Mouse (Mus musculus) thymus, postnatal 36 days (tissue): Measurements from ENCODE around the gene Rapgefl1.

ENCODE experiments used
- DNase-seq, 2 experiments: peaks; one replicate each; pipeline ENCODE4 v3.0.0; 2022; ENCODE audit warnings: mixed read lengths in 2 of 2

Gene Rapgefl1

DNA sequence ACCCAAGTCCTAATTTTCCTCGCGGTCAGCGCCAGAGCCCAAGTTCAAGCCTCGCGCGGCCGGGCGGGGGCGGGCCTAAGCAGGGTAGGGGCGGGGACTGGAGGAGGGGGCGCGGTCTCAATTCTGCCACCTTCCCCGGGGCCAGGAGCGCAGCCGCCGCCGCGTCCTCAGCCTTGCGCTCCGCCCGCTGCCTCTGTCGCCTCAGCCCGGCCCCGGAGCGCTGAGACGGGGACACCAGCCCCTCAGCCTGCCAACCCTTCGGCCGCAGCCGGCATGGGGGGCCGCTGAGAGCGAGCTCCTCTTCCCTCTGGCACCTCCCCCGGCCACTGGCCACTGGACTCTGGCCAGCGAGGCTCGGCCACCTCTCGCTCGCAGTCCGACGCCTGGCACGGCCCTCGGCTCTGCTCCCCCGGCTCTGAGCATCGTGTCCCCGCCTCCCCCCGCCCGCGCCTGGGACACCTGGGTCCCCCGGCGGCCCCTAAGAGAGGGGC is at the start of gene Rapgefl1:
Rapgefl1 (plus strand) TSS at position 135 of the 491 bp plus-strand sequence.
- peak; percentile 80 to 84 for DNase-seq

- DNase-seq, result no peak
These were observed 49.4 kb upstream of the Rapgefl1 start for GRCm38 (mm10) chr11:98787229-98787628.

DNA sequence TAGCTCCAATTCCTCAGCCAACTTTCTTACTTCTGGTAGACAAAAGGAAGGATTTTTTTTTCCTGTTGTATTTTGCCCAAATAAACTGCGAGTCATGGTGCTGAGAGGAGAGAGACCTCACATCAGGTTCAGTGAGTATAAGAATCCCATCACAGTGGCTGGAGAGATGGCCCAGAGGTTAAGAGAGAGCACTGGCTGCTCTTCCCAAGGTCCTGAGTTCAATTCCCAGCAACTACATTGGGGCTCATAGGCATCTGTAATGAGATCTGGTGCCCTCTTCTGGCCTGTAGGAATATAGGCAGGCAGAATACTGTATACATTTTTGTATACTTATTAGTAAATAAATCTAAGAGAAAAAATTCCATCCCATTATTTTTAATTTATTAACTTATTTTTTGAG is 48.9 kb upstream of the Rapgefl1 start:
- no peak for DNase-seq

DNA sequence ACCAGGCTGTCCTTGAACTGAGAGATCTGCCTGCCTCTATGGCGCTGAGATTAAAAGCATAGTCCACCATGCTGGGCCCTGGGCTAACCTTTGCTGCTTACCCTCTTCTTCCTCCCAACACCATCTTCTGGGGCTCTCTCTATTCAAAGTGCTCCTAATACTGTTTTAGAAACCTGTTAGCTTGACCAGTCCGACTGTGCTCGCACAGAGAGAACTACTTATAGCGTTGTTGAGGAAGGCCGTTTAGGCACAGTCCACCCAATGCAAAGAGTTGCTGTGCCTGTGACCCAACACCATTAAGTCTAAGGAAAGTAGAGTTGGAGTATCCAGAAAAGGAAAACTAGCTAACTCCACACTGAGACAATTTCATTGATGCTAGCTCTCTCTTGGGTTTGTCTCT is 48.4 kb upstream of the Rapgefl1 start:
- DNase-seq, result no peak

DNA sequence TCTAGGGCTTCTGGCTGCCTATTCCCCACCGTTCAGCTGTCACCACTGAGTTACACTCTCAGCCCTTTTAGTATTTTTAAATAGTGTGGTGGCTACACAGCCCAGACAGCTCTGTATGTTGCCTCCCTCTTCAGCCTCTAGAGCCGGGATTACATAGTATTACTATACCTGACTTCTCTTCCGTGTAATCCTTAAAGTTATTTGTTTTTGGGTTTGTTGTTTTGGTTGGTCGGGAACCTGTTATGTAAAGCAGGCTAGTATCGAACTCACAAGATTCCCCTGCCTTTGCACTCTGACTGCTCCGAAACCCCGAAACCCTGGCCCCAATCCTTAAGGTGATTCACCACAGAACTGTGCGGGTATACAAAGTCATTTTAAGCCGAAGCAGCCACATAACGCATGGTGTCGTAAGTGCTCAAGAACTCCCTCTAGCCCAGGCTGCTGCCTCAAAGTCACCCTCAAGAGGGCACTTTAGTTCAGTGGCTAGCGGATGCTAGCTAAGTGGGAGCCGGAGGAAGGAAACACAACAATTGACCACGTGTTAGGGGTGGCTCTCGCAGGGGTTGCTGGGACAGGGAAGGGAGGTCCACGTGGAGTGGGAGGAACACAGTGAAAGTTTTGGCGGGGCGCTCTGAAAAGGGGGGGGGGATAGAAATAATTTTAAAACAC is 47.9 kb upstream of the Rapgefl1 start:
- peak; percentile 86 to 90 for DNase-seq

DNA sequence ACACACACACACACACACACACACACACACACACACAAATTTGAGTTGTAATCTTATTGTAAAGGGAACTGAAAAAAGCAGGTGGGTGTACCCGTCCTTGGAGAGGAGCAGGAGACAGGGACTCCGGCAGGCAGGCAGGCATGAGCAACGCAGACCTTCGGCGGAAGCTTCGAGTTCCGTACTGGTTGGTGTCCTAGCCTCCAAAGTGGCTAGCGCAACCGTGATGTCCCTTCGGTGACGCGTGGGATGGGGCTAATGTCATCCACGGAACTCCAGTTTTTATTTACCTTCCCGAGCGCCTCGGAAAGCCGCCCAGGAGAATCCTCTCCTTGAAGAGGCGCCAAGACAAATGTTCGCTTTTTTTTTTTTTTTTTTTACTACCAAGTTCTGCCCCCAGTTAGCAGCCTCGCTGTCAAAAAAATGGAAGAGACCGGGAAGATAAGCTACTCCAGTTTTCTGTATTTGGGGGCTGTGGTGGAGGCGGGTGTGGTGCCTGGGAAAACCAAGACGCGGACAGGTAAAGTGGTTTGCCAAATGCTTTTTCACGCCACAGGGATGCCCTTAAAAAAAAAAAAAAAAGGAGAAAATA is 47.3 kb upstream of the Rapgefl1 start:
- DNase-seq, result peak in 1 of 2 experiments; percentile 50

- DNase-seq, result no peak
These were observed 46.8 kb upstream of the Rapgefl1 start for GRCm38 (mm10) chr11:98789824-98790223.

GRCm38 (mm10) chr11:98790631-98791205 is 45.9 kb upstream of the Rapgefl1 start:
- no peak for DNase-seq

GRCm38 (mm10) chr11:98791448-98791847 is 45.1 kb upstream of the Rapgefl1 start:
- no peak for DNase-seq

- DNase-seq, result no peak
These were observed 44.5 kb upstream of the Rapgefl1 start for GRCm38 (mm10) chr11:98792081-98792480.

DNA sequence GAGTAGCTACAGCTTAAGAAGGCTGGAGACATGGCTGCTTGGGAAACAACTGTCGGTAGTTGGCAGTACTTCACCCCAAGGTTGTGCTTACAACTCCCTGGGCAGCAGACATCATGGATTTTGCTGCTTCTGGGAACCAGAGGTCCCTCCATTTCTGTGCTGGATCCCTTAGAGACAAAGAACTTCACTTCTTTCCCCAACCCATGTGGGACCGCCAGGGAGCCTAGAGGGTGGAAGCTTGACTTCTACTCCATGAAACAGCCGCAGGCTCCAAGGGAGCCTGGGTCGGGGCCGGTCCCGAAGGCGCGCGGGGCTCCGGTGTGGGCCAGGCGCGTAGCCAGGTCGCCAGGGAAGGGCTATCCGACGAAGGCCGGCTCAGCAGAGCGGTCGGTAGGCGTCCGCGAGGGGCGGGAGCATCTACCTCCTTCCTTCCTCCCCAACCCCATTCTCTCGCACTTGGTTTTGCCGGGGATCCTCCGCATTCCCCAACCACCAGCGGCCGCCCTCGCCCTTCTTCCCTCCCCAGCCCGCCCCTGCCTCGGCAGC is 42.0 kb upstream of the Rapgefl1 start:
- DNase-seq, result no peak

DNA sequence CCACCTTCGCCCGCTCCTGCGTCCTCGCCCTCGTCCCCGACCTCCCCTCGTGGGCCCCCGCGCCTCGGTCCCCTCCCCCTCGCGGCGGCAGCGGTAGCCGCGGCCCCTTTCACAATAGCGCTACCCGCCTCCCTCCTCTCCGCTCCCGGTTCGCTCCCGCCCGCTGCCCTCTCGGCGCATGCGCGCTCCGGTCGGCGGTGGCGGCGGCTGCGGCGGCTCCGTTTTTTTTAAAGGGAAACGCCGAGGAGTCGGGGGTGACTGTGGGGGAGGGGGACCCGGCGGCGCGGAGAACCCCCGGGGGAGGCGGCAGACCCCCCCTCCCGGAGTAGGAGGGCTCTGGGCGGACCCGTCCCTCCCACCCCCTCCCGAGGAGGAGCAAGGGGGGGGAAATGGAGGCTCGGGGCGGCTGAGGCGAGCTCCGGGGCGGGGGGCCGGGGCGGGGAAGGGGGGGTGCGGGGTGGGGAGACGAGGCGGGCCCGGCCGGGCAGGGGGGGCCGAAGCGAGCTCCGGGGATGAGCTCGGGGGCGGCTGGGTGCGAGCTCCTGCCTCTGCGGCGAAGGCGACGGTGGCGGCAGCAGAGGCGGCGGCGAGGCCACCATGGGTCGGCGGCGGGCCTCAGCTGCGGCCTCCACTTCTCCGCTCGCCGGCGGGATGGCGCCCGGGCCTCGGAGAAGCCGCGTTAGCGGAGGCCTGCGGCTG is 41.4 kb upstream of the Rapgefl1 start, which contains the start of gene Msl1:
Msl1 (plus strand) TSS at position 502 of the 699 bp plus-strand sequence.
- peak; percentile 88 to 92 for DNase-seq

DNA sequence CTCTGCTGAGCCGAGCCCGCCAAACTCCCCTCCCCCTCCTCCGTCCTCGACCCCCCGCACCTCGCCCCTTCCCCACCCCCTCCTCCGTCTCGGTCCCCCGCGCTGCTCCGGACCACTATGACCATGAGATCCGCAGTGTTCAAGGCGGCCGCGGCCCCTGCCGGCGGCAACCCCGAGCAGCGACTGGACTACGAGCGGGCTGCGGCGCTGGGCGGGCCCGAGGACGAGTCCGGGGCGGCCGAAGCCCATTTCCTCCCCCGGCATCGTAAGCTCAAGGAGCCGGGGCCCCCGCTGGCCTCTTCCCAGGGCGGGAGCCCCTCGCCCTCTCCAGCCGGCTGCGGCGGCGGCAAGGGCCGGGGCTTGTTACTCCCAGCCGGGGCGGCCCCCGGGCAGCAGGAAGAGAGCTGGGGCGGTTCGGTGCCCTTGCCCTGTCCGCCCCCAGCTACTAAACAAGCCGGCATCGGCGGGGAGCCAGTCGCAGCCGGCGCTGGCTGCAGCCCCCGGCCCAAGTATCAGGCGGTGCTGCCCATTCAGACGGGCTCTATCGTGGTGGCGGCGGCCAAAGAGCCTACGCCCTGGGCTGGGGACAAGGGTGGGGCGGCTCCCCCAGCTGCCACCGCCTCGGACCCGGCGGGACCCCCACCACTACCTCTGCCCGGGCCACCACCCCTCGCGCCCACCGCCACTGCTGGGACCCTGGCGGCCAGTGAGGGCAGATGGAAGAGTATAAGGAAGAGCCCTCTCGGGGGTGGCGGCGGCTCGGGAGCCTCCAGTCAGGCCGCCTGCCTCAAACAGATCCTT is 40.7 kb upstream of the Rapgefl1 start:
- DNase-seq, result peak; percentile 57 to 68

DNA sequence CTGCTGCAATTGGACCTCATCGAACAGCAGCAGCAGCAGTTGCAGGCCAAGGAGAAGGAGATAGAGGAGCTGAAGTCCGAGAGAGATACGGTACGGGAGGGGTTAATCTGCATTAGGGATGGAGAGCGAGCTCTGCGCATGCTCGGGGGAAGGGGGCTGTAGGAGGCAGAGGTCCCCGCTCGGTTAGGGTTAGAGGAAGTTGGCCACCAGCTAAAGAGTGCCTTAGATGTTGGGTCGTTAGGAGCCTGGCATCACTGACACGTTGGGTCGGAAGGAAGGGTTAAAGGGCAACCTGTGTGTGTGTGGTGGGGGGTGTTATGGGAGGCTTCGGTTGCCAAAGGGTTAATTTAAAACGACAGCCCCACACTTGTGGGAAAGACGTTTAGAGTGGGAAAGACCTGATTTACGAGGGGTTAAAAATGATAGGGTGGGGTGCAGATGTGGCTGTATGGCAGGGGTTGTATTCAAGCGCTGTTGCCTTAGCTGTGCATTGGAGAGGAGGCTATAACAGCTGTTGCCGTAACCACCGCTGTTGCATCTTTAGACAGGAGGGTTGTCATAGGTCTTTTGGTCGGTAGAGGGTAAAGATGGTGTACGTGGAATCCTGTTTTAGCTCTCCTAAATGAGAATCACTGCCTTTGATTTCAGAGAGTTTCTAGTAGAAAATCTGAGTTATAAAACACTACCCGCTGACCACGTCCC is 39.9 kb upstream of the Rapgefl1 start:
- DNase-seq, result peak; percentile 76 to 79

DNA sequence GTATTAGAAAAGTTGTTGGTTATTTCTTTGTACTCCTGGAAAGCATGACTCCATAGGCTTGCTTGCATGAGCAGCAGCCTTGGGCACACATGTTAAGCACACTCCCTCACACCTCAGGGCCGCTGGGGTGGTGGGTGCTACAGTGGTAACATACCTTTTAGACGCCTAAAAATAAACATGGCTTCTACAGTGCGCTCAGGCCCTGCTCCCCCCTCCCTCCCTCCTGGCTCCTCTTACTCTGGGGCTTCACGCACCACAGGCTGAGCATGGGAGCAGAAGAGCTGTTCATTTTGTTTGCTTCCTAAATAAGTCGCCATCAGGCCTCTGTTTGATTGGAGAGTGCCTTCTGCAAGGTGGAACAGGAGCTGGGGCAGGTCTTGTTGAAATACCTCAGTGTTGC is 39.3 kb upstream of the Rapgefl1 start:
- no peak for DNase-seq

DNA sequence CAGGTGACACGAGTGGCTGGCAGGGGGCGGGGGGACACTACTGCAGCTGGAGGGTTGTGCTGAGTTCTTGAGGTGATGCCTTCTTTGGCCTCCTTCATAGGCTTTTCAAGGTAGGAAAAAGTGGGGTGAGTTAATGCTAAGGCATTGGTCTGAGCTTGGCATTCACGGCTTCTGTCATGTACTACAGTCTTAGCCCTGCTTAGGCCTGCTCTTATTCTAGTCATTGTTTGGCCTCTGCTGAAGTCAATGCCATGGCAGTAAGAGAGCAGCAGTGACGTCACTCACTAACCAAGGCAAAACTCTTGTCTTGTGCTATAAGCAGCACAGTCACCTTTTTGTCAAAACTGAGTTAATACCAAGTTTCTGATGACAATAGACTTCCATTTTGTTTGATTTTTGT is 38.7 kb upstream of the Rapgefl1 start:
- no peak for DNase-seq

DNA sequence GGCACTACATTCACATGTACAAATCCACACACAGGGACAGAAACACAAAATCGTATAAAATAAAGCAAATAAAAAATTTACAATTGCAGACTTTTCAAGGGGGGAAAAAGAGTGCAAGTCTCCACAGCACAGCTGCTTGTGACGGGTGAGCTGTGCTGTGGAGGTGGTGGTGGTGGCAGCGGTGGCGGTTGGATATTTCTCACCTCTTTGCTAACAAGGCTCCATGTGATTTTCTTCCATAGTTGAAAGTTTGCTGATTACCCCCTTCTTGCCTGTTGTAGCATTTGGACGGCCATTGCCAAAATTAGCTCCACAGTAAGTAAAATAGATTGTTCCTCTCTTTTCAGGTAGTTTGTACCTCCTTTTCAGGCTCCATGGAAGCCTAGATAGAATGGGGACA is 32.0 kb upstream of the Rapgefl1 start, which contains the start of gene Casc3:
Casc3 (plus strand) TSS at position 301 of the 400 bp plus-strand sequence.
- no peak for DNase-seq

DNA sequence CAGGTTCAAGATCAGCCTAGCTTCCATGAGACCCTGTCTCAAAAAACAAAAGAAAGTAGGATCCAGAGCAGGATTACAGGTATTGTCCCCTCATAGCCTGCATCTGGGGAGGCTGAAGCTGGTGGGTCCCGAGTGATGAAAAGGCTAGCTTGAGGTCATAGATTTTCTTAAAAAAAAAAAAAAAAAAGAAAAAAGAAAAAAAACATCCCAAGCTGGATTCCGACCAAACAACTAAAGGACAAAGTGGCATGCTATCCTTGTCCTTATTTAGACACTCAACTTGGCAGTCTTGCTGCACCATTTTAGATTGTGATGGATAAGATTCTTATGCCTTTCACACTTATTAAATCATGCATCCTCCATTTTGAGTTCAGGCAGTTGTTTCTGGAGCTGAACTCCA is 28.2 kb upstream of the Rapgefl1 start:
- no peak for DNase-seq

DNA sequence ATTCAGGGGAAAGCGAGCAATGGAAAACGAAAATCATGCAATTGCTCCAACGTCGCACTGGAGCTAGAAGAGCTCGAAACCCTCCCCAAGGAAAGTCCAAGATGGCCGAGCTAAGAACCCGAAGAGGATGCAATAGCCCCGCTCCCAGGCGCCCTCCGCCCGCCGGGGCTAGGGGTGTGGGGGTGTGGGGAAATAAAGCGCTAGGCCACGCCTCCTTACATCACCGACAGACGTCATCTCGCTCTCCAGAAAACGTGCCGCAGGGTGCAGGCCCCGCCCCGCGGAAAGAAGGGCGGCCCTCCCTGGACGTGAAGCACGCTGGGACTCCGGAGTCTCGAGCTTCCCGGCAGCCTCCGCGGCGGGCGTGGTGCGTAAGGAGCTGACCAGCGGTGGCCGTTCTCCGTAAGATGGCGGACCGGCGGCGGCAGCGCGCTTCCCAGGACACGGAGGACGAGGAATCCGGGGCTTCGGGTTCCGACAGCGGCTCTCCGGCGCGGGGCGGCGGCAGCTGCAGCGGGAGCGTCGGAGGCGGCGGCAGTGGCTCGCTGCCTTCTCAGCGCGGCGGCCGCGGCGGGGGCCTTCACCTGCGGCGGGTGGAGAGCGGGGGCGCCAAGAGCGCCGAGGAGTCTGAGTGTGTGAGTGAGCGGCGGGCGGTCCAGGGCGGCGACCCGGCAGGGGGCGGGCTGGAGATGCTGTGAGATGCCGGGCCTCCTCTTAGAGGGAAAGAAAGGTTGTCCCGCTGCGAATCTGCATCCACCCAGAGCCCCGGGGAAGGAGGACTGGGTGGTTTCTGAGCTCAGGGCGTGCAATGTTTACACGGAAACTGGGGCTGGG is 26.9 kb upstream of the Rapgefl1 start:
- peak; percentile 98 to 99 for DNase-seq

DNA sequence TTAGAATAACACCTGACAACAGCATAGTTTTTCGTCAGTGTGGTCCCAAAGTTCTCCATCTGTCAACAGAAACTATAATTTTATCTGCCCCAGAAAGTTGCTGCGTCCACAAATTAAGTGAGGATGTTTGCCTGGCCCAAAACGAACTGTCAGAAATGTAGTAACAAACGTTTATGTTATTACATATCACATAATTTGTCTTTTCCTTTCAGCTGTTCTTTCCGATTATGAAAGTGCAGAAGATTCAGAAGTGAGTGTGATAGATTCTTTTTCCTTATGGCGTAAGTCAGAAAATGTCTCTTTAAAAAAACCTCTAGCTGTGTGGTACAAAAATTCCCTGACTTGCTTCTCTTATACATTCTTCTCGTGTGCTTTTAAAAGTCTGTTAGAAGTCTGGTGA is 25.9 kb upstream of the Rapgefl1 start:
- no peak for DNase-seq
